Mouse (Mus musculus): Measurements from ENCODE around the gene Ddx19b. TPM values are rescaled to one million over a fixed set of nuclear protein-coding genes. Genes with fewer than 3 reads are reported as not detected.

The Ddx19b gene
- polyA plus RNA-seq, 1 experiment, result 5.6 TPM

DNA sequence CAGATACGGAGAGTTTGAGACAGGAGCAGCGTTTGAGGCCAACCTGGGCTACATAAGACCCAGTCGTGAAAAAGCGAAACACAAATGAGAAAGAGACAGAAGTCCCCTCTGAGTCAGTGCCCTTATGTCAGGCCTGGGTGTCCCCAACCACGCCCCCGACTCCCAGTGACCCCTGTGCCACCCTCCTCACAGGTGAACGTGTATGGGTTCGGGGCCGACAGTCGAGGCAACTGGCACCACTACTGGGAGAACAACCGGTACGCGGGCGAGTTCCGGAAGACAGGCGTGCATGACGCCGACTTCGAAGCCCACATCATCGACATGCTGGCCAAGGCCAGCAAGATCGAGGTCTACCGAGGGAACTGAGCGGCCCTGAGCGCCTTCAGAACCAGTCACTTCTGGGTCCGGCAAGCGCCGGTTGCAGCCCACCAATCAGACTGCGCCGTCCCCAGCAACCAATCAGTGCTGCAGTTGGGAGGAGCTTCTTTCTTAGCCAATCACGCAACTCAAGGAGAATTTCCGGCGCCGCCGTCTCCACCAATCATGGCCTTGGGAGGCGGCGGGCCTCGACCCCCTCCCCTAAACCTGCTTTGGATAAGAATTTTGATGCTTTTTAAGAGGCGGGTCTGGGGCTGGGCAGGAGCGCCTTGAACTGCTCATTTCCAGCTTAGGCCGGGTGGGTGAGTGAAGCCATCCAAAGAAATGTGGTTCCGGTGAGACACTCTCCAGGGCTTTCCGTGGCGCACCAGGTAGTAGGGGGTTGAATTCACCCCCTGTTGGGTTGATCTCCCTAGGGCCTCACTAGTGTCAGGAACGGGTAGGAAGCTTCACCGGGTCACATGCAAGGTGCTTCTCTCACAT is 61.4 kb downstream of the Ddx19b start:
- H3K27me3 ChIP-seq (ENCODE audit: control insufficient read depth, insufficient read depth, insufficient read length), result no peaks in the 10 kb centered on the region
- H3ac ChIP-seq (ENCODE audit: control insufficient read depth, insufficient read length, low read depth), result no peak overlapping the region
- no peak overlapping the region for H3K4me3 ChIP-seq (ENCODE audit: insufficient read depth, poor library complexity, severe bottlenecking)
- peaks cover 69% of the 10 kb centered on the region for H3K36me3 ChIP-seq (ENCODE audit: control insufficient read depth, insufficient read depth)
- H3K79me3 ChIP-seq (ENCODE audit: low read depth), result no peaks in the 10 kb centered on the region
- TF ChIP-seq CTCF (IDR thresholded peaks at IDR 0.05; ENCODE audit: control insufficient read depth, insufficient read depth, insufficient read length), result no peak
- TF ChIP-seq MYOD1 (IDR thresholded peaks at IDR 0.05; ENCODE audit: control insufficient read depth, insufficient read length, low read depth), result no peak
- TF ChIP-seq MYOG (IDR thresholded peaks at IDR 0.05; ENCODE audit: control insufficient read depth, extremely low read depth, insufficient read length), result no peak
- TF ChIP-seq USF1 (IDR thresholded peaks at IDR 0.05; ENCODE audit: low read depth), result no peak
- TF ChIP-seq FOSL1 (IDR thresholded peaks at IDR 0.05; ENCODE audit: insufficient read depth, low read length, poor library complexity, severe bottlenecking), result no peak
- TF ChIP-seq CEBPB (IDR thresholded peaks at IDR 0.05; ENCODE audit: low read depth), result no peak
- TF ChIP-seq MAX (IDR thresholded peaks at IDR 0.05), result no peak
- no peaks in the 10 kb centered on the region for H3K79me2 ChIP-seq (ENCODE audit: control insufficient read depth, insufficient read depth)

DNA sequence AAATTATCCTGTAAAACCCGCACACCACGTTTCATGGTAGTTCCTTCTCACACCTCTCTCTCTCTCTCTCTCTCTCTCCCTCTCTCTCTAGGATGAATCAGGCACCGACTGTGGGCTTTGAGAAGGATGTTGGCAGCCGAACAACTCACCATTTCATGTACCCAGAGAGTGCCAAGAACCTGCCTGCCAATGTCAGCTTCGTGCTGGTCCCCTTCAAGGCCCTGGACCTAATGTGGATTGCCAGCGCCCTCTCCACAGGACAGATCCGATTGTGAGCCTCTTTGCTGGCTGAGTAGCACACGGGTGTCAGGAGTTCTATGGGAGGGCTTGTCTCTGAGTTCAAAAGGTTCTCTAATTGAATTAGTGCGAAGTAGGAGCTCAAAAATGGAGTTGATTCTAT is 64.2 kb downstream of the Ddx19b start:
- no peak overlapping the region for H3ac ChIP-seq (ENCODE audit: control insufficient read depth, insufficient read length, low read depth)
- H3K79me3 ChIP-seq (ENCODE audit: low read depth), result no peaks in the 10 kb centered on the region
- peaks cover 67% of the 10 kb centered on the region for H3K36me3 ChIP-seq (ENCODE audit: control insufficient read depth, insufficient read depth)
- H3K27me3 ChIP-seq (ENCODE audit: control insufficient read depth, insufficient read depth, insufficient read length), result no peaks in the 10 kb centered on the region
- TF ChIP-seq MYOG (IDR thresholded peaks at IDR 0.05; ENCODE audit: control insufficient read depth, extremely low read depth, insufficient read length) (no peak), CTCF (IDR thresholded peaks at IDR 0.05; ENCODE audit: control insufficient read depth, insufficient read depth, insufficient read length) (no peak), MYOD1 (IDR thresholded peaks at IDR 0.05; ENCODE audit: control insufficient read depth, insufficient read length, low read depth) (no peak), CEBPB (IDR thresholded peaks at IDR 0.05; ENCODE audit: low read depth) (no peak), USF1 (IDR thresholded peaks at IDR 0.05; ENCODE audit: low read depth) (no peak), MAX (IDR thresholded peaks at IDR 0.05) (no peak), FOSL1 (IDR thresholded peaks at IDR 0.05; ENCODE audit: insufficient read depth, low read length, poor library complexity, severe bottlenecking) (no peak)
- H3K4me3 ChIP-seq (ENCODE audit: insufficient read depth, poor library complexity, severe bottlenecking), result no peak overlapping the region
- H3K79me2 ChIP-seq (ENCODE audit: control insufficient read depth, insufficient read depth), result no peaks in the 10 kb centered on the region

DNA sequence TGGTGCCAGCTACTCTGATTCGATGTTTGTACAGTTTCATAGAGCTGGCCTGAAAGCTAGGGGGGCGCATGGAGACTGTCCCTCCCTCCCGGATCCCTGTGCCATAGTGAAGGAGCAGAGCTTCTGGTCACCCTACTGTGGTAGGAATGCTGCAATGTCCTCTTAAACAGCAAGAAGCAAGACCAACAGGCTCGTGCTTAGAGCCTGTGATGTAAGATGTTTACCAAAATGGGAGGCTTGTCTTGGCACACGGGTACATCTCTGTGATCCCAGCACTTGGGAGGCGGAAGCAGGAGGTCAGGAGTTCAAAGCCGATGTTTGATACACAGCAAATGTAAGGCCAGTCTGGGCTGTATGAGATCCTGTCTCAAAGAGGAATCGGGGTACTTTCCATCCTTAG is 65.0 kb downstream of the Ddx19b start:
- TF ChIP-seq CTCF (IDR thresholded peaks at IDR 0.05; ENCODE audit: control insufficient read depth, insufficient read depth, insufficient read length) (no peak), USF1 (IDR thresholded peaks at IDR 0.05; ENCODE audit: low read depth) (no peak), CEBPB (IDR thresholded peaks at IDR 0.05; ENCODE audit: low read depth) (no peak), MYOG (IDR thresholded peaks at IDR 0.05; ENCODE audit: control insufficient read depth, extremely low read depth, insufficient read length) (no peak), FOSL1 (IDR thresholded peaks at IDR 0.05; ENCODE audit: insufficient read depth, low read length, poor library complexity, severe bottlenecking) (no peak), MAX (IDR thresholded peaks at IDR 0.05) (no peak), MYOD1 (IDR thresholded peaks at IDR 0.05; ENCODE audit: control insufficient read depth, insufficient read length, low read depth) (no peak)

GRCm38 (mm10) chr8:110965594-110965993 is 66.0 kb downstream of the Ddx19b start:
- Histone ChIP-seq H3K79me2 (ENCODE audit: control insufficient read depth, insufficient read depth) (no peaks in the 10 kb centered on the region), H3K79me3 (ENCODE audit: low read depth) (no peaks in the 10 kb centered on the region), H3K36me3 (ENCODE audit: control insufficient read depth, insufficient read depth) (peaks cover 60% of the 10 kb centered on the region), H3K27me3 (ENCODE audit: control insufficient read depth, insufficient read depth, insufficient read length) (no peaks in the 10 kb centered on the region), H3ac (ENCODE audit: control insufficient read depth, insufficient read length, low read depth) (no peak overlapping the region), H3K4me3 (ENCODE audit: insufficient read depth, poor library complexity, severe bottlenecking) (no peak overlapping the region)
- TF ChIP-seq FOSL1 (IDR thresholded peaks at IDR 0.05; ENCODE audit: insufficient read depth, low read length, poor library complexity, severe bottlenecking) (peak; percentile 47), CTCF (IDR thresholded peaks at IDR 0.05; ENCODE audit: control insufficient read depth, insufficient read depth, insufficient read length) (no peak), MYOD1 (IDR thresholded peaks at IDR 0.05; ENCODE audit: control insufficient read depth, insufficient read length, low read depth) (peak; percentile 31), CEBPB (IDR thresholded peaks at IDR 0.05; ENCODE audit: low read depth) (no peak), MAX (IDR thresholded peaks at IDR 0.05) (no peak), MYOG (IDR thresholded peaks at IDR 0.05; ENCODE audit: control insufficient read depth, extremely low read depth, insufficient read length) (no peak), USF1 (IDR thresholded peaks at IDR 0.05; ENCODE audit: low read depth) (no peak)

More for the DNA sequence above, 65.0 kb downstream of the Ddx19b start:
- no peak overlapping the region for H3K4me3 ChIP-seq (ENCODE audit: insufficient read depth, poor library complexity, severe bottlenecking)
- H3K27me3 ChIP-seq (ENCODE audit: control insufficient read depth, insufficient read depth, insufficient read length), result no peaks in the 10 kb centered on the region
- H3K79me3 ChIP-seq (ENCODE audit: low read depth), result no peaks in the 10 kb centered on the region
- no peak overlapping the region for H3ac ChIP-seq (ENCODE audit: control insufficient read depth, insufficient read length, low read depth)
- peaks cover 69% of the 10 kb centered on the region for H3K36me3 ChIP-seq (ENCODE audit: control insufficient read depth, insufficient read depth)
- H3K79me2 ChIP-seq (ENCODE audit: control insufficient read depth, insufficient read depth), result no peaks in the 10 kb centered on the region

DNA sequence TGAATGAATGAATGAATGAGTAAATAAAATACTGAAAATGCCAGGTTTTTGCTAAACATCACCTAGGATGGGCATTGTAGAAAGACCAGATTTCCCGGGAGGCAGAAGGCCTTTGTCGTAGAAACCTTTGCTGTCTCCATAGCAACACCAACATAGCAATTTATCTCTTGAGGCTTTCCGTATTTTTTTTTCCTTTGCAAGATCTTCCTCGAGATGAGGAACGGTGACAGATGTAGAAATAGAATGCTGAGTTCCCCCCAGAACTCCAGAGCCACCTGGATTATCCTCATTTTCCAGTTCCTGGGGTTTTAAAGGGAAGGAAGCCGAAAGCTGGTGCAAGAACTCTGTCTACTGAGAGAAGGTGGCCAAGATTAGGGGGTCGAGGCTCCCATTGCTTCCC is 66.9 kb downstream of the Ddx19b start:
- Histone ChIP-seq H3K79me2 (ENCODE audit: control insufficient read depth, insufficient read depth) (no peaks in the 10 kb centered on the region), H3K79me3 (ENCODE audit: low read depth) (no peaks in the 10 kb centered on the region), H3K36me3 (ENCODE audit: control insufficient read depth, insufficient read depth) (peaks cover 58% of the 10 kb centered on the region), H3K4me3 (ENCODE audit: insufficient read depth, poor library complexity, severe bottlenecking) (no peak overlapping the region), H3K27me3 (ENCODE audit: control insufficient read depth, insufficient read depth, insufficient read length) (no peaks in the 10 kb centered on the region), H3ac (ENCODE audit: control insufficient read depth, insufficient read length, low read depth) (no peak overlapping the region)
- TF ChIP-seq CTCF (IDR thresholded peaks at IDR 0.05; ENCODE audit: control insufficient read depth, insufficient read depth, insufficient read length), result no peak
- TF ChIP-seq FOSL1 (IDR thresholded peaks at IDR 0.05; ENCODE audit: insufficient read depth, low read length, poor library complexity, severe bottlenecking), result no peak
- no peak for TF ChIP-seq MYOG (IDR thresholded peaks at IDR 0.05; ENCODE audit: control insufficient read depth, extremely low read depth, insufficient read length)
- no peak for TF ChIP-seq CEBPB (IDR thresholded peaks at IDR 0.05; ENCODE audit: low read depth)
- no peak for TF ChIP-seq MAX (IDR thresholded peaks at IDR 0.05)
- TF ChIP-seq USF1 (IDR thresholded peaks at IDR 0.05; ENCODE audit: low read depth), result no peak
- no peak for TF ChIP-seq MYOD1 (IDR thresholded peaks at IDR 0.05; ENCODE audit: control insufficient read depth, insufficient read length, low read depth)
